13 mouse cellular contexts compared by ENCODE assay signal in the genomic region with DNA sequence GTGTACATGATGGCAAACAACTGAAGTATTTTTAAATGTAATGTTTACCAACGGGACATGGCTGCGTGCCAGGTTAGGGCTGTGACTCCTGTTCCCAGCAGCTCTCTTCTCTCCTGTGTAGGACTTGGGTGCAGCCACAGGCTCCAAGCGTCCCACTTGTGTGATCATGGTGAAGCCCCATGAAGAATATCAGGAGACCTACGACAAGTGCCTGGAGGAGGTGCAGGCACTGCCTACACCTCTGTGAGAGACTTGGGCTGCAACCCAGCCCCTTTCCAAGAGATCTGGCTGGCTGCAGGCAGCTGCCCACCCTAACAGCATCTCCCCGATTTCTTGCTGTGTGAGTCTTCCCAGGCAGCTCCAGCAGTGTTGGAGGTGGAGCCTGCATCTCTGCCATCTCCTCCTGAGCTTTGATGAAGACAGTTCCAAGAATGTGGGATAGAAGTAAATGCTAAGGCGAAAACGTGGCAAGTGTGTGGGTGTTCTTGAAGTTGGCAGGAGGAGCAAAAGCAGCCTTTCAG. TPM values are rescaled to one million over a fixed set of nuclear protein-coding genes. Genes with fewer than 3 reads are reported as not detected.
A peak's percentile ranks its signal among the peaks of the same experiment; 100 is the strongest.
DNase-seq lines count a peak whose midpoint lies in the region.
"Had no signal": no experiment of that assay in that cellular context is flagged by ENCODE, and none has a peak within 500 bp of the region (broad histone marks: within the 10 kb centered on the region; RNA-seq: fewer than 3 reads in every experiment).

No protein-coding gene starts in this region.

- intact Hi-C loops in gastrocnemius, postnatal 36 days (cut with DNase I): no loop called here
- intact Hi-C loops in heart, postnatal 25 days (cut with DNase I): loop anchor here (10.0 kb wide), 1 partner anchor 382 kb away; a partner anchor contains a TSS

- DNase-seq in layer of hippocampus, adult 18-20 months (ENCODE audit: low spot score in 2 of 2): peak; percentile 61 to 68
- DNase-seq in layer of hippocampus, adult 9-10 months (ENCODE audit: low spot score): no peak
- DNase-seq in ZHBTc4 (ENCODE audit: low read depth, low spot score): peak; percentile 4
- peak; percentile 76 to 85 for DNase-seq in left cerebral cortex, adult 18-20 months (ENCODE audit: low spot score in 2 of 2)
- peak; percentile 61 for DNase-seq in right cerebral cortex, postnatal 14 days
- DNase-seq in gastrocnemius, postnatal 36 days: no peak
- DNase-seq in heart, postnatal 25 days (ENCODE audit: low spot score): no peak
- DNase-seq in embryo, embryonic 10 days (ENCODE audit: low spot score): no peak
- DNase-seq: adrenal gland, postnatal 36 days; cerebellum, adult 11 months; kidney, adult 11 months; kidney, postnatal 4 days; liver had no signal

RNA-seq across cellular contexts. Expression of a gene that starts 3.5 kb away (rescaled TPM):
- 10 to 100 TPM; 41.5 to 46.1 TPM for total RNA-seq in layer of hippocampus, adult 18-20 months (2021)
- 10 to 100 TPM; 44.8 to 48.4 TPM for total RNA-seq in left cerebral cortex, adult 18-20 months (2021)
- 10 to 100 TPM; 21.0 to 24.7 TPM for total RNA-seq in gastrocnemius, postnatal 36 days (2021)
- 10 to 100 TPM; 17.6 to 17.9 TPM for total RNA-seq in heart, postnatal 25 days (2021)

RNA-seq across cellular contexts. Expression of a gene that starts 12.7 kb away (rescaled TPM):
- total RNA-seq in layer of hippocampus, adult 18-20 months (2021): 10 to 100 TPM; 54.3 to 63.1 TPM
- 10 to 100 TPM; 59.9 to 60.3 TPM for total RNA-seq in left cerebral cortex, adult 18-20 months (2021)
- total RNA-seq in gastrocnemius, postnatal 36 days (2021): 10 to 100 TPM in 1 of 2 experiments, 1 to 10 TPM in 1; 8.5 to 12.1 TPM
- 10 to 100 TPM; 14.1 to 17.2 TPM for total RNA-seq in heart, postnatal 25 days (2021)

RNA-seq across cellular contexts. Expression of a gene that starts 16.4 kb away (rescaled TPM):
- total RNA-seq in layer of hippocampus, adult 18-20 months (2021): 100 to 1,000 TPM; 149 to 157 TPM
- total RNA-seq in left cerebral cortex, adult 18-20 months (2021): 100 to 1,000 TPM; 132 TPM
- 100 to 1,000 TPM in 1 of 2 experiments, 10 to 100 TPM in 1; 93.4 to 103 TPM for total RNA-seq in gastrocnemius, postnatal 36 days (2021)
- total RNA-seq in heart, postnatal 25 days (2021): 100 to 1,000 TPM; 134 to 142 TPM

RNA-seq across cellular contexts. Expression of a gene that starts 27.6 kb away (rescaled TPM):
- total RNA-seq in layer of hippocampus, adult 18-20 months (2021): 10 to 100 TPM; 14.5 to 18.4 TPM
- total RNA-seq in left cerebral cortex, adult 18-20 months (2021): 10 to 100 TPM; 15.2 to 19.0 TPM
- total RNA-seq in gastrocnemius, postnatal 36 days (2021): 1 to 10 TPM; 3.3 to 6.0 TPM
- 10 to 100 TPM; 11.6 to 16.1 TPM for total RNA-seq in heart, postnatal 25 days (2021)

RNA-seq across cellular contexts. Expression of a gene that starts 27.7 kb away (rescaled TPM):
- total RNA-seq in layer of hippocampus, adult 18-20 months (2021): 1 to 10 TPM; 1.4 to 1.9 TPM
- total RNA-seq in left cerebral cortex, adult 18-20 months (2021): 1 to 10 TPM; 2.1 to 2.2 TPM
- under 1 TPM; 0.18 to 0.30 TPM for total RNA-seq in gastrocnemius, postnatal 36 days (2021)
- total RNA-seq in heart, postnatal 25 days (2021): under 1 TPM; 0.50 to 0.68 TPM

Comparison
In these comparisons a context has a peak if more than half of its experiments do, and no peak if none do; other contexts are left out.
1. DNase-seq: peak in layer of hippocampus, adult 18-20 months (2 of 2), ZHBTc4 (single experiment), left cerebral cortex, adult 18-20 months (2 of 2) and right cerebral cortex, postnatal 14 days (single experiment); none in layer of hippocampus, adult 9-10 months (single experiment), gastrocnemius, postnatal 36 days (0 of 2), heart, postnatal 25 days (single experiment) and embryo, embryonic 10 days (single experiment).